Mouse (Mus musculus) heart, adult 9 months (tissue): ENCODE results near the gene Caskin2.
A peak's percentile ranks its signal among the peaks of the same experiment; 100 is the strongest.
"Not testable (repeated sequence)": the region's sequence is repeated elsewhere in the genome, so short reads cannot be mapped to it uniquely, and the experiment has no call there.

ENCODE experiments used
- DNase-seq, 2 experiments: peaks; one replicate each; pipeline ENCODE4 v3.0.0; 2022; ENCODE audit warnings: low spot score in 2 of 2

Caskin2 gene

GRCm38 (mm10) chr11:115813507-115814296, at the start of gene Caskin2:
TSS of gene Caskin2 (minus strand) at chr11:115813639.
- DNase-seq, result peak; percentile 94 to 95

DNA sequence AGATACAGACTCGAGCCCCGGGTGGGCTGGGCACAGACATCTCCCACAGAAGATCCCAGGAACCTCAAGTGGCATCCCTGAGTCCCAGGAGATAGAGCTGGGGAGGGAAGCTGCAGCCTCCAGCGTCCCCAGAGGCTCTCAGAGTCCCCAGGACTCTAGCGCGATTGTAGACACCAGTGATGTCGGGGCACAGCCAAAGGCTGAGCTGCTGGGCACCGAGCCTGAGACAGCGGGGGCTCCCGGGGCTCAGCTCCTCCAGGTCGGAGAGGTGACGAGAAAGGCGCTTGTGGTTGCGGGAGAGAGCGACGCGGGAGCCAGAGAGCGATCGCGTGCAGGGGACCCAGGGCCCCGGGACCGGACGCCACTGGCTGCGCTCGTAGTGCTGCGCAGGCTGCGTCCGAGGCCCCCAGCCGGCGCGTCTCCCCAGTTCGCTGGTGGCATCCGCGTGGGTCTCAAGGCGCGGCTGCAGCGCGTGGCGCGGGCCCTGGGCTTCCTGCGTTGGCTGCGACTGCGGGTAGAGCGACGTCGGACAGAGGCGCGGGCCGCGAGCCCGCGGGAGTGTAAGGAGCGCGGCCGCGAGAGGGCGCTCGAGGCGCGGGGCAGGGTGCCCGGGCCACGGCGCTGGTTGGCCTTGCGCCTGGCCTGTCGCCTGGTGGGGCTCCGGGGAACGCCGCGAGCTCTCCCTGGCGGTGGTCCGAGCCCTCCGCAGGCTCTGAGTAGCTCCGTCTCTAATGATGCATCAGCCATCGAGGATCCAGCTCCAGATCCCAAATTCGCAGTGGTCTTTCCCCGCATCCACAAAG, 45.9 kb upstream of the Caskin2 start:
- DNase-seq, result peak; percentile 77 to 85

GRCm38 (mm10) chr11:115858354-115858753, 44.9 kb upstream of the Caskin2 start, which contains the start of gene Myo15b:
TSS of gene Myo15b (plus strand) at chr11:115858406.
- no peak for DNase-seq

DNA sequence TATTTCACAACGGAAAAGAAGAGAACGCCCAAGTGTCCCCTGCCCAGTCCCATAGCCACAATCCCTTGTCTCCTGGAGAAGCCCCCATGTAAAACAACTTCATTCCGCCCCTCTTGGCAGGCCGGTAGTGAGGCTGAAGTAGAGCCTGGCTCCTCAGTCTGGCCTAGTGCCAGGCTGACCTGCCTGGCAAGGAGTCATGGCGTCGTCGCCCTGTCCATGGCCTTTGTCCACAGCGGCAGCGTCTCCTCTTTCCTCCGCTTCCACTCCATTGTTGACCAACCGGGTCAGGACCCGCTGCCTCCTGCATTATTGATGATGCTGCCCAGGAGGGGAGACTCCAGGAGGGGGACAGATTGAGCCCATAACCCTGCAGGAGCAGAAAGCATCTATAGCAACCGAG, 44.5 kb upstream of the Caskin2 start:
- DNase-seq, result no peak

GRCm38 (mm10) chr11:115857146-115857545, 43.7 kb upstream of the Caskin2 start:
- DNase-seq, result not testable (repeated sequence)

DNA sequence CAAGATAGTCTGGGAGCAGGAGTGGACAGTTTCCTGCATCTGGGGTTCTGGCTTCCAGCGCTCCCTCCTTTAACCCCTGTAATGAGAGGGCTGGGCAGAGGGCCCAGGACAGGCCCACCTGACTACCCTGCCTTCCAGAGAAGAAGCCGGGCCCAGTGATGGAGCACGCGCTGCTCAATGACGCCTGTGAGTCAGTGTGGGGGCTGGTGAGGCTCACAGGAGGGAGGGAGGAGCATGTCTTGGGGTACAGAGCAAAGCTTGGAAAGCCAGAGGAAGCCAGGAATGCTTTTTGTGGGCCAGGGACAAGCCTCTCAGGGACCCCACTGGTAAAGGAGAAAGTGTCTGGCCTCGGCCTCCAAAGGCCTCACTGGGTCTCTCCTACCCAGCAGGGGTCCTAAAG, 41.2 kb upstream of the Caskin2 start:
- DNase-seq, result no peak

DNA sequence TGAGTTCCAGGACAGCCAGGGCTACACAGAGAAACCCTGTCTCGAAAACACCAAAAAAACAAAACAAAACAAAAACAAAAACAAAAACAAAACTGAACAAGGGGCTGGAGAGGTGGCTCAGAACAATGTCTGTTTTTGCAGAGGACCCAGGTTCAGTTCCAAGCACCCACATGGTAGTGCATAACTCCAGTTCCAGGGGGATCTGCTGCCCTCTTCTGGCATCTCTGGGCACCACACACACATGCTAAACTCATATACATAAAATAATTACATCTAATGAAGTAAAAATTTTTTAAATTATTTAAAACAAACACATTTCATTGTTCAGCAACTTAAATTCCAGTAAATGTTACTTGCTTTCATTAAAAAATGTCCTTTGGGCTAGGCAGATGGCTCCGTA, 32.4 kb upstream of the Caskin2 start:
- DNase-seq, result no peak

GRCm38 (mm10) chr11:115844240-115844639, 30.8 kb upstream of the Caskin2 start:
- DNase-seq, result no peak

- DNase-seq, result no peak
Observed at GRCm38 (mm10) chr11:115843891-115844239, 30.4 kb upstream of the Caskin2 start.

- no peak for DNase-seq
Observed at GRCm38 (mm10) chr11:115843141-115843890, 29.9 kb upstream of the Caskin2 start.

DNA sequence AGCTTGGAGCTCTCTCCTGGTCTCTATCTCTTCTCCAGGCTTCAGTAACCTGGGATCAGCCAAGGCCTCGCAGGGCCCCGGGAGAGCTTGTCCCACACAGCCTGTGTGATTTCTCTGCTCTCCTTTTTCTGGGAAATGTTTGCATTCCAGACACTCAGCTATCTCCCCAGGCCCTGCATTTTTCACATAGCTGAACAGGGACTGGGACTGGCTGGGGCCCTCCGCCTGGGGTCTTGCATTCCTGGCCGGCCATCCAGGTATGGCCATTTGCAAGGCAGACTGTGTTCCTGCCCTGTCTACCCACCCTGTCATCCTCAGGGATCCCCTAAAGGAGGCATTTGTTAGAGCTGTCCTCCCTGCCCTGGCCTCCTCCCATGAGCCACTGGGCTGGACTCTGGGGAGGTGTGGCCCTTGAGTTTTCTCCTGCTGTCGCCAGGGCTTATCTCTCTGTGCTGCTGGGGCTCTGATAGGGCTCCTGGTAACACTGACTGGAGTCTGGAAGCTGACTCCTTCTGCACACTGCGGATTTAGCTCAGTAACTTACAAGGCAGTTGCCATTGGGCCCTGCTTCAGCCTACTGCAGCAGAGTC, 28.6 kb upstream of the Caskin2 start:
- peak; percentile 74 to 76 for DNase-seq

DNA sequence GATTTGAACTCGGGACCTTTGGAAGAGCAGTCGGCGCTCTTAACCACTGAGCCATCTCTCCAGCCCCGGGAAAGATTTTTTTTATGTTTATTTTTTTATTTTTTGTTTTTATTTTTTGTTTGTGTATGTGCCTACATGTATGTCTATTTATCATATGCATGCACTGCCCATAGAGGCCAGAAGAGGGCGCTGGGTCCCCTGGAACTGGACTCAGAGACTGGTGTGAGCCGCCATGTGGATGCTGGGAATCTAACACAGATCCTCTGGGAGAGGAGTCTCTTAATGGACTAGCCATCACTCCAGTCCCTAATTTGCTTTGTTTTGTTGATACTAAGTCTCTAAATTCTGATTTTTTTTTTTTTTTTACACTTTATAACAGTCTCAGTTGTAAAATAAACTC, 27.6 kb upstream of the Caskin2 start:
- DNase-seq, result no peak

DNA sequence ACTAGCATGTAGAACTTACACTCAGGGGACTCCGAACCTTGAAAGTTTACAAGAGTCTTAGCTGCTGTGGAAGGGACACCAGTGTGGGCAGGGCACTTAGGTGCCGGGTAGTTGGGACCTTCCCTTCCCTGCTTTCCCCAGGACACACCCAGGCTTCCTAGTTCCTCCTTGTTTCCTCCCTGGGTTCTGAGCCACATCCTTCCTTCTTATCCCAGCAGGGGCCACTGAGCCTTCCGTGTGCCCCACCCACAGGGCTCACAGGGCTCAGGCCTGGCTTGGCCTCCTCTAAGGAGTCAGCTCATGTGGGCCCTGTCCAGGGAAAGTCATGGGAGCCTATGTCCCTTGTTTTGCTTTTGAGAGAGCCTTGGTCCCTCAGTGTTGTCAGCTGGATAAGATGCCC, 26.3 kb upstream of the Caskin2 start:
- no peak for DNase-seq

DNA sequence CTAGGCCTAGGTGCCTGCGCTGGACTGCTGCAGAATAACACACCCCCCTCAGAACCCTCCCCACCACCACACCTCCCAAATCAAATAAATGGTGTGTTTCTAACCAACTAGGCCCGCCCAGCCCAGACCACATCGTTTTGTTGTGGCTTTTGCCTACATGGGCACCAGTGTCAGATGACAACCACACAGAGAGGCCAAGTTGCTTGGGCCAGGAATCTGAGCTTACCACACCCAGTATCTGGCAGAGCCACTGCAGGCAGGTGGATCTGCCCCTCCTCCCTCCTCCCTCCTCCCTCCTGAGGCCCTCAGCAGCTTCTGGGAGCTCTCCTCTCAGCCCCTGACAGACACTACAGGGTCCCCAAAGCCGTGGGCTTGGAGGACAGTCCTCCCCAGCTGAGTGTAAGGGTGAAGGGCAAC, 25.5 kb upstream of the Caskin2 start:
- DNase-seq, result peak in 1 of 2 experiments; percentile 37

DNA sequence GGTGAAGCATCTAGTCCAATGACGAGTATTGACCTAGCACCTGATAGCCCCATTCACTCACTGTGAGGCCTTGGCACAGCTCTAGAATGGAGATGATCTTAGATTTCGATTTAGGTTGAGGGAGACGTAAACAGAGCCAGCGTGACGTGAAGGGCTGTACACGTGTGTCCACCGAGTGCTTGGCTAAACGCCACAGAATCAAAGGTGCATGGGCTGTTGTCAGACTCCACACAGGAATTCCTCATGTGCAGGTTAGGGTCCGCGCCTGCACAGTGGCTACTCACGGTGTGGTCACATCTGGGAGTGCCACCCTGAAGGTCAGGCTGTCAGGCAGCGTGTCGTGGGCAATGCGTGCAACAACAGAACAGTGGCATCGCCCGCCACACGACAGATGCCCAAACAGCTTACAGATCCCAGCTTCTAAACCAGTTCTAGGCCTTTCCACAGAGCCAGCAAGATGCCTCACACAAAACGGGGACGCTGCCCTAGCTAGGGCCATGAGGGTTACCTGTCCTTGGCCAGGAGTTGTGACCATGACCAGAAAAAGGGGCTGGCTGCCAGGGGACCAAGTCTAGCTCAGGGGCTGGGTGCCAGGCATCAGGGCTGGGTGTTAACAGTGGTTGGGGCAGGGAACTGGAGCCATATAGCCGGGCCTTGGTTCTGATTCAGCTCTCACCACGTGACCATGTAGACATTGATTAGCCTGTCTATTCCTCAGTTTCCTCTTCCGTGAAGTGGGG, 24.3 kb upstream of the Caskin2 start:
- no peak for DNase-seq

- no peak for DNase-seq
Observed at GRCm38 (mm10) chr11:115836656-115837395, 23.4 kb upstream of the Caskin2 start.

GRCm38 (mm10) chr11:115834033-115834432, 20.6 kb upstream of the Caskin2 start:
- no peak for DNase-seq

- DNase-seq, result no peak
Observed at GRCm38 (mm10) chr11:115833021-115833513, 19.6 kb upstream of the Caskin2 start.

DNA sequence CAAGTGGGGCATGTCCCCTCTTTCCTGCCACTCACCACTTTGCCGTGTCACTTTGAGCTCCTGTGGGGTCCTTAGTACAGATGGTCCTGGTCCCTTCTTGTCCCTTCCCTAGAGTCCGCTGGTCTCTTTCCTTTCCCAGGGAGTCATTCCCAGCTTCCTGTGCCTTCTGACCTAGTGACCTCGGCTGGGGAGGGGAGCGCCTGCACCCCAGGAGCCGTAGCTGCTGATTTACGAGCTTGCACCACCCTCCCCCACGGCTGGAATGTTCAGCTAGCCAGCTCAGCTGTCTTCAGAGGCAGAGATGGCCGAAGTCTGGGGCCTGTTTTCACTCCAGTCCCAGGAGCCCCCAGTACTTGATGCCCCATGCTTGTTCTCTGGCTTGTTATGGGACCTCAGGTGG, 19.1 kb upstream of the Caskin2 start:
- DNase-seq, result peak in 1 of 2 experiments; percentile 41

GRCm38 (mm10) chr11:115832064-115832463, 18.6 kb upstream of the Caskin2 start:
- no peak for DNase-seq
